Mouse (Mus musculus) myocyte (in vitro differentiated cells): ENCODE data around the gene Igf2r.

ENCODE experiments used
- CEBPB ChIP-seq: IDR thresholded peaks from 2 replicates; pipeline ENCODE4 v1.6.1; 2011; ENCODE audit warnings: mild to moderate bottlenecking, moderate library complexity; ENCODE audit not compliant: poor library complexity, insufficient read depth, severe bottlenecking
- E2F4 ChIP-seq: IDR thresholded peaks from one replicate; pipeline ENCODE4 v1.6.1; 2011; ENCODE audit warnings: mild to moderate bottlenecking, control low read depth, moderate library complexity; ENCODE audit not compliant: insufficient read depth
- MAX ChIP-seq: IDR thresholded peaks from one replicate; pipeline ENCODE4 v1.6.1; 2011; ENCODE audit warnings: low read depth, mild to moderate bottlenecking, control low read depth
- MYOD1 ChIP-seq, 3 experiments: IDR thresholded peaks; one replicate each; pipeline ENCODE4 v1.6.1; 2011; ENCODE audit warnings: control low read depth in 2 of 3, low read depth in 2 of 3, mild to moderate bottlenecking in 2 of 3, moderate library complexity in 1 of 3; ENCODE audit not compliant: insufficient read length in 2 of 3, control insufficient read depth in 1 of 3
- POLR2A ChIP-seq: IDR thresholded peaks from one replicate; pipeline ENCODE4 v1.6.1; 2011; ENCODE audit warnings: low read depth, mild to moderate bottlenecking, control low read depth, moderate library complexity; ENCODE audit not compliant: insufficient read length
- SRF ChIP-seq: IDR thresholded peaks from one replicate; pipeline ENCODE4 v1.6.1; 2011; ENCODE audit warnings: low read depth; ENCODE audit not compliant: control insufficient read depth, insufficient read length
- TCF12 ChIP-seq: IDR thresholded peaks from one replicate; pipeline ENCODE4 v1.6.1; 2011; ENCODE audit warnings: mild to moderate bottlenecking, control low read depth; ENCODE audit not compliant: poor library complexity, insufficient read depth, severe bottlenecking
- USF1 ChIP-seq: IDR thresholded peaks from one replicate; pipeline ENCODE4 v1.6.1; 2011; ENCODE audit warnings: low read depth, mild to moderate bottlenecking, control low read depth, moderate library complexity

DNA sequence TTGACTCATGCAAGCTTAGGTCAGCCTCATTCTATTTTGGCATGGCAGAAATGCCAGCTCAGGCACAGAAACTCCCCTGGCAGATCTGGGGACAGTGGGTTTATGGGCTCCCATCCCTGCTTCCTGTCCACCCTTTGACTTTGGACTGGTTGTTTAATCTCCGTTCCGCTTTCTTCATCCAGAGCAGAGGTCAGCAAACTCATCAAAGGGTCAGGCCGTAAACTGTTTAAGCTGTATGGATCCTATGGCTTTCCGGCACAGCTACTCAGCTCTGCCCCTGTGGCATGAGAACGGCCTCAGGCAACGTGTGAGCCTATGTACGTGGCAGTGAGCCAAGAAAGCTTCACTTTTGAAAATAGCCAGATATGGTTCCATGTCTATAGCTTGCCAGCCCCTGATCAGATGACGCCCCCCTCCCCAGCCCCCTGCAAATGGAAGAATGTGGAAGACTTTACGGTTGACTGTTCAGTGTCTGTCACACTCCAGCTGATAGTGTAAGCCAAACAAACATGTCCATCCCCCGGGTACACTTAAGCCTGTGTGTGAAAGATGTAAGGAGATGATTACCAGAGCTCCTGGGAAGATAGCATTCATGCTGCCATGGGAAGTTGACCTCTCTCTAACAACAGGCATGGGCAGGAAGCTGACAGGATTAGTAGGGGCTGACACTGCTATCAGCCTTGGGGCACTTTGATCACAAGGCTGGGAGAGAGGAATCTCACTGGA lies 21.1 kb upstream of the Igf2r start:
- TF ChIP-seq POLR2A (no peak), SRF (no peak), MAX (no peak), TCF12 (no peak), E2F4 (no peak), CEBPB (no peak), USF1 (no peak), MYOD1 (IDR thresholded peaks at IDR 0.05; ENCODE audit: control insufficient read depth in 1 of 3, insufficient read length in 2 of 3, low read depth in 2 of 3) (no peak)
